In the genomic region with DNA sequence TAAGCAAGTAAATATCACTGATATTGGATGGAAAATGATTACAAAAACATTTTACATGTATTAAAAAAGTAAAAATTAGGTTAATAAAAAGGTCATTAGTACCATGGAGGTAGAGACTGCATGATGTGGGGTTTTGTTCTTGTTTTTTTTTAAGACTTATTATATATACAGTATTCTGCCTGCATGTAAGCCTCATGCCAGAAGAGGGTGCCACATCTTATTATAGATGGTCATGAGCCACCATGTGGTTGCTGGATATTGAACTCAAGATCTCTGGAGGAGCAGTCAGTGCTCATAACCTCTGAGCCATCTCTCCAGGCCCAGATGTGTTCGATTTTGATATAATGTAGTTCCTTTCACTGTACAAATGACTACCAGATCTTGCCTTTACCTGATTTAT, we compare ENCODE assay signal across 16 mouse cellular contexts. TPM values are rescaled to one million over a fixed set of nuclear protein-coding genes. Genes with fewer than 3 reads are reported as not detected.
DNase-seq lines count a peak whose midpoint lies in the region; ATAC-seq and TF ChIP-seq lines count a peak whose summit lies in the region.
"Had no signal": no experiment of that assay in that cellular context is flagged by ENCODE, and none has a peak within 500 bp of the region (broad histone marks: within the 10 kb centered on the region; RNA-seq: fewer than 3 reads in every experiment).

No protein-coding gene starts in this region.

- no peak overlapping the region for H3K4me3 ChIP-seq in layer of hippocampus, adult 2 months
- no peak overlapping the region for H3K4me3 ChIP-seq in thymus, adult 2 months (ENCODE audit: control insufficient read depth, insufficient read depth, low read length)
- H3K4me3 ChIP-seq: forebrain, embryonic 12.5 days; heart, embryonic 12.5 days; limb, embryonic 12.5 days had no signal

- H3K27ac ChIP-seq in layer of hippocampus, adult 2 months = no peak overlapping the region
- H3K27ac ChIP-seq in thymus, adult 2 months (ENCODE audit: control insufficient read depth, insufficient read depth, low read length) = no peak overlapping the region
- H3K27ac ChIP-seq: forebrain, embryonic 12.5 days; limb, embryonic 12.5 days; liver, embryonic 14.5 days; macrophage had no signal

- no peaks in the 10 kb centered on the region for H3K27me3 ChIP-seq in thymus, adult 2 months (ENCODE audit: control insufficient read depth, insufficient read depth, low read length)
- H3K27me3 ChIP-seq in Patski = no peaks in the 10 kb centered on the region
- H3K27me3 ChIP-seq in splenic B cell, adult 2 months (ENCODE audit: control insufficient read depth, insufficient read depth, low read length, poor library complexity, severe bottlenecking) = no peaks in the 10 kb centered on the region
- H3K27me3 ChIP-seq: heart, embryonic 12.5 days had no signal

- no peaks in the 10 kb centered on the region for H3K4me1 ChIP-seq in thymus, adult 2 months (replicated peaks; ENCODE audit: control insufficient read depth, insufficient read depth, low read length)
- H3K4me1 ChIP-seq: forebrain, embryonic 12.5 days; heart, embryonic 12.5 days; limb, embryonic 12.5 days had no signal

- 80% methylated on average over 1 of the region's 1 CpGs for WGBS in thymus, adult 2 months

- no peak for ATAC-seq in Patski

- H3K36me3 ChIP-seq in thymus, adult 2 months (ENCODE audit: control insufficient read depth, insufficient read depth, low read length) = no peaks in the 10 kb centered on the region
- no peaks in the 10 kb centered on the region for H3K36me3 ChIP-seq in splenic B cell, adult 2 months (ENCODE audit: control insufficient read depth, insufficient read depth, low read length, poor library complexity, severe bottlenecking)
- H3K36me3 ChIP-seq: forebrain, embryonic 12.5 days; heart, embryonic 12.5 days; limb, embryonic 12.5 days had no signal

- peak; percentile 51 for TF ChIP-seq CTCF in layer of hippocampus, adult 2 months (conservative IDR thresholded peaks at IDR 0.05)
- TF ChIP-seq CTCF in thymus, adult 2 months (IDR thresholded peaks at IDR 0.05; ENCODE audit: borderline replicate concordance, control insufficient read depth, extremely low read depth, insufficient read depth, low read length, poor library complexity) = no peak
- TF ChIP-seq CTCF in Patski (IDR thresholded peaks at IDR 0.05) = peak; percentile 46

- no peak for TF ChIP-seq POLR2A in thymus, adult 2 months (IDR thresholded peaks at IDR 0.05; ENCODE audit: control insufficient read depth, extremely low read depth, insufficient read depth, low read length, poor library complexity)

- CTCF ChIA-PET in Patski (lab: Charles Lee) = no interaction called here

- DNase-seq in layer of hippocampus, adult 2 months (ENCODE audit: low spot score in 2 of 2) = no peak
- DNase-seq in layer of hippocampus, adult 11-12 months (ENCODE audit: low spot score) = no peak
- DNase-seq in thymus, postnatal 14 days = peak; percentile 3
- DNase-seq in thymus, adult 2 months = no peak
- DNase-seq in Patski (ENCODE audit: low read depth, low spot score) = no peak
- DNase-seq in splenic B cell, adult 2 months (ENCODE audit: low read depth, low spot score) = peak; percentile 15
- DNase-seq in cerebellum, postnatal 10 days = no peak
- DNase-seq in spleen, postnatal 4 days (ENCODE audit: low spot score in 2 of 2) = no peak
- DNase-seq: cerebellum, adult 9-11 months; kidney, postnatal 10 days; midbrain, embryonic 14.5 days had no signal

- POLR2A ChIA-PET in Patski (lab: Charles Lee) = no interaction called here

- in situ Hi-C loops in Patski (cut with MboI; ENCODE audit: low pct_unique_long_range_greater_than_20kb) = no loop called here

RNA-seq across cellular contexts. Expression of a gene that starts 27.9 kb away (rescaled TPM):
- 1 to 10 TPM; 2.5 to 3.1 TPM for total RNA-seq in layer of hippocampus, adult 2 months (2021)
- polyA plus RNA-seq in thymus, adult 2 months (2012; rRNA removed) = 2.7 and 2.9 TPM in 2 replicates
- 23.8 TPM for polyA plus RNA-seq in Patski (2021)

RNA-seq across cellular contexts. Expression of a gene that starts 41.4 kb away (rescaled TPM):
- total RNA-seq in layer of hippocampus, adult 2 months (2021) = 10 to 100 TPM; 44.8 to 46.0 TPM
- polyA plus RNA-seq in thymus, adult 2 months (2012; rRNA removed) = 16.9 and 18.3 TPM in 2 replicates
- polyA plus RNA-seq in Patski (2021) = 42.8 TPM

Comparison
In these comparisons a context has a peak if more than half of its experiments do, and no peak if none do; other contexts are left out.
1. DNase-seq: peak in thymus, postnatal 14 days (single experiment) and splenic B cell, adult 2 months (single experiment); none in layer of hippocampus, adult 2 months (0 of 2), layer of hippocampus, adult 11-12 months (single experiment), thymus, adult 2 months (single experiment), Patski (single experiment), cerebellum, postnatal 10 days (0 of 2) and spleen, postnatal 4 days (0 of 2).